Mouse (Mus musculus) left cerebral cortex, postnatal 36 days (tissue): ENCODE results near the gene Rpusd4. TPM values are rescaled to one million over a fixed set of nuclear protein-coding genes. Genes with fewer than 3 reads are reported as not detected.

Experiments used
- DNase-seq, 2 experiments: peaks; one replicate each; pipeline ENCODE4 v3.0.0; 2021 to 2022; ENCODE audit warnings: low spot score in 2 of 2, mixed read lengths in 1 of 2
- intact Hi-C: fragments of 180-260 bp; cut with DNase I; formaldehyde crosslinking; loops from one replicate; pipeline ENCODE4 v1.15.1; 2025
- total RNA-seq, 2 experiments: library from RNA; stranded (reverse); gene quantifications; 2 replicates each; pipeline ENCODE4 v1.2.3; 2021

Rpusd4 gene
- total RNA-seq, 2 experiments from 2014 or later, result 8.4 to 8.8 TPM

DNA sequence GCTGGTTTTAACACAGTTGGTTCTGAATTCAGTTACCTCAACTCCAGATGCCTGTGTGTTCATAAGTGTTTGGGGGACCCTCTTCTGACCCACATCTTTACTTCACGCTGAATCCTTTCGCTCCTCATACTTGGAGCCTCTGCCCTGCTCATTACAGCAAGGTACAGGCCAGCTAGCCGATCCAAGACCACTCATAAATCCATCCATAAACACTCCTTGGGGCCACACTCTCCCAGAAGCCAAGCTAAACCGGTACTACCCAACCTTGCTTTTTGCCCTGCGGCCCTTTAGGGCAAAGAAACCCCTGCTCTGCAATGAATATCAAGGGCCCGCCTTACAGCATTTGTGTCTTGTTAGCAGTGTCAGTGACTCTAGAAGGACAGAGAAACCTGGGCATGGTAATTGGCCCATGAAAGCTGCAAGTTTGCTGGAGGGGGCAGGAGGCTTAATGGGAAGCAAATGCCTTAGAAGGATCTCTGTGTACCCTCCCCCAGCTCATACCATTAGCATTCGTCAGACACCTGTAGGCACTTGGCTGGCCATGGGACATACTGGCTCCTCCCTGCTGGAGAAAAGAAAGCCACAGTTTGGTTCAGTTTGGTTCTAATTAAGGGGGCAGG is 59.1 kb downstream of the Rpusd4 start:
- no peak for DNase-seq

More for the DNA sequence above, 59.1 kb downstream of the Rpusd4 start:
- intact Hi-C loops, result no loop called here

Other genes starting within 250 kb of the Rpusd4 start
- 10 to 100 TPM; 26.3 to 26.4 TPM for gene St3gal4, start 148.6 kb upstream of the Rpusd4 start, total RNA-seq
- gene Dcps, start 91.8 kb upstream of the Rpusd4 start, total RNA-seq, result 10 to 100 TPM; 16.4 to 16.7 TPM
- 10 to 100 TPM; 61.3 to 65.0 TPM for gene Srpr, start 67.7 kb upstream of the Rpusd4 start, total RNA-seq
- 1 to 10 TPM; 1.6 to 2.4 TPM for gene Tirap, start 67.6 kb upstream of the Rpusd4 start, total RNA-seq
- gene Foxred1, start 56.8 kb upstream of the Rpusd4 start, total RNA-seq, result 10 to 100 TPM; 32.4 to 41.2 TPM
- 10 to 100 TPM; 17.7 to 23.8 TPM for gene Fam118b, start 60 bp upstream of the Rpusd4 start, total RNA-seq
- gene Cdon, start 153.3 kb downstream of the Rpusd4 start, total RNA-seq, result 1 to 10 TPM; 8.0 to 9.1 TPM